Mouse (Mus musculus): ENCODE measurements at regions not wholly inside any gene's neighbourhood (a gene's known extent, or its start where the extent isn't known, plus 50 kb on each side); places are given as distances from the start of the nearest gene placed in this dataset.

- 85% methylated on average over 8 of the region's 8 CpGs for WGBS
- no peaks in the 10 kb centered on the region for H3K4me1 ChIP-seq (replicated peaks)
- H3K9me3 ChIP-seq, result no peaks in the 10 kb centered on the region
- no peak for DNase-seq (ENCODE audit: low spot score)
- H3K36me3 ChIP-seq, result no peaks in the 10 kb centered on the region
- no peak overlapping the region for H3K27ac ChIP-seq
- no peak overlapping the region for H3K4me3 ChIP-seq
- no peaks in the 10 kb centered on the region for H3K27me3 ChIP-seq (ENCODE audit: insufficient read depth, poor library complexity, severe bottlenecking)
These were observed 240.6 kb downstream of the Ano6 start for GRCm38 (mm10) chr15:96031085-96031780.

- H3K9me3 ChIP-seq, result no peaks in the 10 kb centered on the region
- H3K4me1 ChIP-seq (replicated peaks), result no peaks in the 10 kb centered on the region
- WGBS, result 73% methylated on average over 12 of the region's 12 CpGs
- no peak overlapping the region for H3K27ac ChIP-seq
- no peaks in the 10 kb centered on the region for H3K36me3 ChIP-seq
- no peaks in the 10 kb centered on the region for H3K27me3 ChIP-seq (ENCODE audit: insufficient read depth, poor library complexity, severe bottlenecking)
- H3K4me3 ChIP-seq, result no peak overlapping the region
- no peak for DNase-seq (ENCODE audit: low spot score)
These were observed 244.6 kb downstream of the Ano6 start for GRCm38 (mm10) chr15:96035273-96035672.

GRCm38 (mm10) chr15:96045561-96045960, 241.8 kb upstream of the Arid2 start:
- WGBS, result 89% methylated on average over 3 of the region's 3 CpGs
- H3K27ac ChIP-seq, result no peak overlapping the region
- H3K36me3 ChIP-seq, result no peaks in the 10 kb centered on the region
- H3K9me3 ChIP-seq, result no peaks in the 10 kb centered on the region
- H3K4me1 ChIP-seq (replicated peaks), result no peaks in the 10 kb centered on the region
- no peak overlapping the region for H3K4me3 ChIP-seq
- no peak for DNase-seq (ENCODE audit: low spot score)
- H3K27me3 ChIP-seq (ENCODE audit: insufficient read depth, poor library complexity, severe bottlenecking), result no peaks in the 10 kb centered on the region

- no peak for DNase-seq (ENCODE audit: low spot score)
- Histone ChIP-seq H3K9me3 (no peaks in the 10 kb centered on the region), H3K4me3 (no peak overlapping the region), H3K27me3 (ENCODE audit: insufficient read depth, poor library complexity, severe bottlenecking) (no peaks in the 10 kb centered on the region), H3K36me3 (no peaks in the 10 kb centered on the region), H3K27ac (no peak overlapping the region), H3K4me1 (replicated peaks) (no peaks in the 10 kb centered on the region)
- 77% methylated on average over 5 of the region's 5 CpGs for WGBS
These were observed 240.7 kb upstream of the Arid2 start for GRCm38 (mm10) chr15:96046651-96047050.

- 0 out of 2 replicates have a peak, but pooled peaks cover 3% of the 10 kb centered on the region for H3K9me3 ChIP-seq
- no peak overlapping the region for H3K4me3 ChIP-seq
- DNase-seq (ENCODE audit: low spot score), result no peak
- WGBS, result 94% methylated on average over 4 of the region's 4 CpGs
- no peak overlapping the region for H3K27ac ChIP-seq
- no peaks in the 10 kb centered on the region for H3K36me3 ChIP-seq
- H3K4me1 ChIP-seq (replicated peaks), result no peaks in the 10 kb centered on the region
- H3K27me3 ChIP-seq (ENCODE audit: insufficient read depth, poor library complexity, severe bottlenecking), result no peaks in the 10 kb centered on the region
These were observed 236.9 kb upstream of the Arid2 start for GRCm38 (mm10) chr15:96050416-96050815.

GRCm38 (mm10) chr15:96052586-96052985, 234.7 kb upstream of the Arid2 start:
- Histone ChIP-seq H3K9me3 (0 out of 2 replicates have a peak, but pooled peaks cover 3% of the 10 kb centered on the region), H3K27me3 (ENCODE audit: insufficient read depth, poor library complexity, severe bottlenecking) (no peaks in the 10 kb centered on the region), H3K36me3 (no peaks in the 10 kb centered on the region), H3K4me3 (no peak overlapping the region), H3K27ac (no peak overlapping the region), H3K4me1 (replicated peaks) (0 out of 2 replicates have a peak, but pooled peaks cover 3% of the 10 kb centered on the region)
- no peak for DNase-seq (ENCODE audit: low spot score)
- 91% methylated on average over 5 of the region's 5 CpGs for WGBS

GRCm38 (mm10) chr15:96055361-96055760, 232.0 kb upstream of the Arid2 start:
- WGBS, result 70% methylated on average over 10 of the region's 10 CpGs
- DNase-seq (ENCODE audit: low spot score), result no peak
- no peaks in the 10 kb centered on the region for H3K27me3 ChIP-seq (ENCODE audit: insufficient read depth, poor library complexity, severe bottlenecking)
- no peak overlapping the region for H3K4me3 ChIP-seq
- 0 out of 2 replicates have a peak, but pooled peaks cover 3% of the 10 kb centered on the region for H3K9me3 ChIP-seq
- H3K36me3 ChIP-seq, result no peaks in the 10 kb centered on the region
- 0 out of 2 replicates have a peak, but pooled peaks cover 3% of the 10 kb centered on the region for H3K4me1 ChIP-seq (replicated peaks)
- no peak overlapping the region for H3K27ac ChIP-seq

- no peak overlapping the region for H3K27ac ChIP-seq
- 0 out of 2 replicates have a peak, but pooled peaks cover 3% of the 10 kb centered on the region for H3K9me3 ChIP-seq
- H3K4me3 ChIP-seq, result no peak overlapping the region
- 0 out of 2 replicates have a peak, but pooled peaks cover 3% of the 10 kb centered on the region for H3K4me1 ChIP-seq (replicated peaks)
- H3K27me3 ChIP-seq (ENCODE audit: insufficient read depth, poor library complexity, severe bottlenecking), result no peaks in the 10 kb centered on the region
- no peak for DNase-seq (ENCODE audit: low spot score)
- WGBS, result 81% methylated on average over 16 of the region's 16 CpGs
- no peaks in the 10 kb centered on the region for H3K36me3 ChIP-seq
These were observed 231.4 kb upstream of the Arid2 start for GRCm38 (mm10) chr15:96055796-96056473.

- WGBS, result 80% methylated on average over 3 of the region's 3 CpGs
- no peaks in the 10 kb centered on the region for H3K27me3 ChIP-seq (ENCODE audit: insufficient read depth, poor library complexity, severe bottlenecking)
These were observed 227.7 kb upstream of the Arid2 start for GRCm38 (mm10) chr15:96059623-96060022.

GRCm38 (mm10) chr15:96064499-96065217, 222.7 kb upstream of the Arid2 start:
- Histone ChIP-seq H3K4me3 (no peak overlapping the region), H3K4me1 (replicated peaks) (no peaks in the 10 kb centered on the region), H3K27ac (no peak overlapping the region), H3K36me3 (no peaks in the 10 kb centered on the region), H3K27me3 (ENCODE audit: insufficient read depth, poor library complexity, severe bottlenecking) (no peaks in the 10 kb centered on the region), H3K9me3 (no peaks in the 10 kb centered on the region)
- no peak for DNase-seq (ENCODE audit: low spot score)
- WGBS, result 82% methylated on average over 11 of the region's 11 CpGs

More at GRCm38 (mm10) chr15:96059623-96060022, 227.7 kb upstream of the Arid2 start:
- no peaks in the 10 kb centered on the region for H3K36me3 ChIP-seq
- no peak overlapping the region for H3K27ac ChIP-seq
- no peak overlapping the region for H3K4me3 ChIP-seq
- H3K9me3 ChIP-seq, result 0 out of 2 replicates have a peak, but pooled peaks cover 2% of the 10 kb centered on the region
- 0 out of 2 replicates have a peak, but pooled peaks cover 3% of the 10 kb centered on the region for H3K4me1 ChIP-seq (replicated peaks)
- DNase-seq (ENCODE audit: low spot score), result no peak

- 81% methylated on average over 9 of the region's 9 CpGs for WGBS
- Histone ChIP-seq H3K4me1 (replicated peaks) (peaks cover 8% of the 10 kb centered on the region; the same call in 1 of the 2 replicates), H3K4me3 (no peak overlapping the region), H3K27ac (no peak overlapping the region), H3K9me3 (no peaks in the 10 kb centered on the region), H3K36me3 (no peaks in the 10 kb centered on the region), H3K27me3 (ENCODE audit: insufficient read depth, poor library complexity, severe bottlenecking) (no peaks in the 10 kb centered on the region)
- no peak for DNase-seq (ENCODE audit: low spot score)
These were observed 211.7 kb upstream of the Arid2 start for GRCm38 (mm10) chr15:96075615-96076014.

- H3K36me3 ChIP-seq, result no peaks in the 10 kb centered on the region
- no peaks in the 10 kb centered on the region for H3K27me3 ChIP-seq (ENCODE audit: insufficient read depth, poor library complexity, severe bottlenecking)
- peaks cover 15% of the 10 kb centered on the region; the same call in 1 of the 2 replicates for H3K4me1 ChIP-seq (replicated peaks)
- 86% methylated on average over 5 of the region's 5 CpGs for WGBS
- no peaks in the 10 kb centered on the region for H3K9me3 ChIP-seq
- no peak overlapping the region for H3K4me3 ChIP-seq
- no peak overlapping the region for H3K27ac ChIP-seq
- no peak for DNase-seq (ENCODE audit: low spot score)
These were observed 209.6 kb upstream of the Arid2 start for GRCm38 (mm10) chr15:96077756-96078155.
